Mouse (Mus musculus): ENCODE measurements around the gene Tgfbr3l. TPM values are rescaled to one million over a fixed set of nuclear protein-coding genes. Genes with fewer than 3 reads are reported as not detected.
"Not testable (repeated sequence)": the region's sequence is repeated elsewhere in the genome, so short reads cannot be mapped to it uniquely, and the experiment has no call there.

The Tgfbr3l gene
- total RNA-seq, 2 experiments from 2014 or later = 7.5 to 10.6 TPM

- no peak for DNase-seq (ENCODE audit: low spot score in 2 of 2)
These were observed 17.2 kb upstream of the Tgfbr3l start for GRCm38 (mm10) chr8:4230612-4231351.

GRCm38 (mm10) chr8:4237814-4238433 lies 10.1 kb upstream of the Tgfbr3l start:
- peak in 1 of 2 experiments; percentile 47 for DNase-seq (ENCODE audit: low spot score in 2 of 2)

DNA sequence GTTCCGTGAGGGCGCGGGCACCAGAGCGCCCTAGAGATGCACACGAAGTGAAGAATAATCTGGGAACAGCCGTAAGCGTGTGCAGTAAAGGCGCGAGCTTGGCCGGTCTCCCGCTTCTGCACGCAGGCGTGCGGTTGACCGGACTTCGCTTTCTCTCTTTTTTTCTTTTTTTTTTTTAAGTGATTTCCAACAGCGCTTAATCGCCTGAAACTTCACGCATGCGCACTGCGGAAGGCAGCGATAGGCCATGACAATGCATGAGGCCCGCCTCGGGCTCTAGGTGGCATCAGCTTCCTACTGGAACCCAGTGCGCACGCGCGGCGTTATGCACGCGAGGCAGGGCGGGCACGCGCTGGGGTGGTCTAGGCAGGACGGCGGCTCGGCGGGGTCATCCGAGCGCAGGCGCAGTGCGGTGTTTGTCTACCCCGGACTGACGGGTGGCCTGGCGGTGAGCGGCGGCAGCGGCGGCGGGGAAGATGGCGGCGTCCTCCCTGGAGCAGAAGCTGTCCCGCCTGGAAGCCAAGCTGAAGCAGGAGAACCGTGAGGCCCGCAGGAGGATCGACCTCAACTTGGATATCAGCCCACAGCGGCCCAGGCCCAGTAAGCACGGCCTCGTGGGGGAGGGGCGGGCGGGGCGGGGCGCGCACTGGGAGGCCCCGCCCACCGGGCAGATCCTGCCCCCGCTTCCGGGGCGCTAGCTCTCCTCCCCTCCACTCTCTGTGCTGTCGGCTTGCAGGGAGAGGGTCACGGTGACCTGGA lies 9.4 kb upstream of the Tgfbr3l start, which contains the start of the genes Map2k7 and Gm49320:
TSS of gene Map2k7 (plus strand) at position 307 of the 759 bp plus-strand sequence.
TSS of gene Gm49320 (plus strand) at position 432 of the 759 bp plus-strand sequence.
- DNase-seq (ENCODE audit: low spot score in 2 of 2) = peak; percentile 100

DNA sequence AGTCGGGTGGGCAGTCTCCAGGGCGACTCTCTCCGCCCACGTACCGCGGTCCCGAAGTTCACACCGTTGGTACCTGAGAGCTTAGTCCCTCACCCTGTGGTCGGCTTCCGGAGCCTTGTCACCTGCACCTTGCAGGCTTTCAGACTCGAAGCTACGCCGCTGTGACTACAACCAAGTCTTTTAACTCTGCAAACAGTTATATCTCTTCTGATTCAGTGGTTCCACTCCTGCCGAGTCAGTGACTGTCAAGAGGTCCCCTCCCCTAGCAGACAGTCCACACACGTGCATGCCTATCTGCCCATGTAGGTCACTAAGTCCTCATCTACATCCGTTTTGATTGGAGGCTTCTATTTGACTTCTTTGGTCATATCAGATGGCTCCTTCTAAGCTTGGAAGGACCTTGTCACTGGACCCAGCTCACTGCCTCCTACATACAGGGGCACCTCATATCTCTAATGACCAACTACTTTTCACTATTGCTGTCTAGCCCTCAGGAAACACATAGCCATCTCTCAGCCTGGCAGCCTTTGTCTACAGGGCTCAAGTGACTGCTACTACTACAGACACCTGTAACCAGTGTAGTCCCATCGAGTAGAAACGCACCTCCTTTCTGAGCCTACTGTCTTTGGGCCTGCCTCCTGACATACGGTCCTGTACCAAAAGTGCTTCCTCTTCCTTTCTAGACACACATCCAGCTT lies 8.7 kb upstream of the Tgfbr3l start:
- no peak for DNase-seq (ENCODE audit: low spot score in 2 of 2)

- DNase-seq (ENCODE audit: low spot score in 2 of 2) = no peak
These were observed 3.0 kb upstream of the Tgfbr3l start for GRCm38 (mm10) chr8:4245061-4245460.

DNA sequence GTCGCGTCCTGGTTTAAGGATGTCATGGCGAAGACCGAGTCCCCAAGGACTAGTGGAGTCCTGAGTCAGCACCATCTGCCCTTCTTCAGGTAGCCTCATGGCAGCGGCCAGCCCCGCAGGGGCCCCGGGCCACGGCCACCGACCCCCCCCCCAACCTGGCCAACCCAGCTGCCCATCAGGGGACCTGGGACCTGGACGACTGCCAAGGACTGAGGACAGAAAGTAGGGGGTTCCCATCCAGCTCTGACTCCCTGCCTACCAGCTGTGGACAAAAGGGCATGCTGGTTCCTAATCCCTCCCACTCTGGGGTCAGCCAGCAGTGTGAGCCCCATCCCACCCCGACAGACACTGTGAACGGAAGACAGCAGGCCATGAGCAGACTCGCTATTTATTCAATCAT lies 2.3 kb upstream of the Tgfbr3l start:
- no peak for DNase-seq (ENCODE audit: low spot score in 2 of 2)

DNA sequence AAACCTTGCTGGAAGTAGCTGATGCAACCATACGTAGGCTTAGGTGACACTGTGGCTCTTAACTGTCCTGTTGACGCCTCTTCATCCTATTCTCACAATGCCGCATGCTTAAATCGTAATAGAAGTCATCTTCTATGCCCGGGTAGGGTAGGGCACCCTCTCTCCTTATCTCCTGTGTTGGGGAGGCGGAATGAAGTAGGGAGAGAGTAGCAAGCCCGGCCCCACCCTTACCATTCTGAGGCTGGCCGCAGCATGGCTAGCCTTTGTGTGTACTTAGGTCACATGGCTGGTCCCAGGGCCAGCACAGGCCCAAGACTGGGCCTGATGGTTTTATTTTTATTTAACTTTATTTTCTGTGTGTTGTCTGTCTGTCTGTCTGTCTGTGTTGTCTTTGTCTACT lies 773 bp upstream of the Tgfbr3l start:
- DNase-seq (ENCODE audit: low spot score in 2 of 2) = no peak

- DNase-seq (ENCODE audit: low spot score in 2 of 2) = no peak
These were observed 1.2 kb downstream of the Tgfbr3l start for GRCm38 (mm10) chr8:4249213-4249612.

GRCm38 (mm10) chr8:4250306-4250970 lies 2.4 kb downstream of the Tgfbr3l start:
- DNase-seq (ENCODE audit: low spot score in 2 of 2) = peak; percentile 82 to 89

- no peak for DNase-seq (ENCODE audit: low spot score in 2 of 2)
These were observed 4.2 kb downstream of the Tgfbr3l start for GRCm38 (mm10) chr8:4252116-4252760.

GRCm38 (mm10) chr8:4252934-4253841 lies 5.2 kb downstream of the Tgfbr3l start, which contains the start of gene Snapc2:
TSS of gene Snapc2 (plus strand) at chr8:4253080.
- DNase-seq (ENCODE audit: low spot score in 2 of 2) = peak; percentile 93 to 95

DNA sequence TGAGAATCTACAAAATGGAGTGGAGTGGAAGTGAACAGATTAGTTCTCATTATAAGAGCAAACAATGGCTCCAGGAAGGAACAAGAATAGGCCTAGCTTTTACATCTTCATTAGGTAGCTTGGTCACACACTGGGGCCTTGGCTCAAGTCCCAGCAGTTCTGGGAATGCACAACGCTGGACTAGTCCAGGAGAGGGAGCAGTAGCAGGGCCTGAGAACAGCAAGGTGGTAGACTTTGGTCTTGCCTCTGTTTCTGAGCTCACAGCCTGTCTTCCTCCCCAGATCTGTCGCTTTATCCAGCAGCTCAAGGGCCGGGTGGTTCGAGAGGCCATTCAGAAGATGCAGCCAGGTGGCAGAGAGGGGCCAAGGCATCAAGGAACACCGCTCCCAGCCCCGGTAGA lies 6.0 kb downstream of the Tgfbr3l start:
- DNase-seq (ENCODE audit: low spot score in 2 of 2) = peak in 1 of 2 experiments; percentile 82

GRCm38 (mm10) chr8:4255471-4255870 lies 7.5 kb downstream of the Tgfbr3l start:
- DNase-seq (ENCODE audit: low spot score in 2 of 2) = not testable (repeated sequence)

GRCm38 (mm10) chr8:4256911-4257310 lies 8.9 kb downstream of the Tgfbr3l start:
- DNase-seq (ENCODE audit: low spot score in 2 of 2) = peak in 1 of 2 experiments; percentile 87

- DNase-seq (ENCODE audit: low spot score in 2 of 2) = no peak
These were observed 9.3 kb downstream of the Tgfbr3l start for GRCm38 (mm10) chr8:4257350-4257749.

DNA sequence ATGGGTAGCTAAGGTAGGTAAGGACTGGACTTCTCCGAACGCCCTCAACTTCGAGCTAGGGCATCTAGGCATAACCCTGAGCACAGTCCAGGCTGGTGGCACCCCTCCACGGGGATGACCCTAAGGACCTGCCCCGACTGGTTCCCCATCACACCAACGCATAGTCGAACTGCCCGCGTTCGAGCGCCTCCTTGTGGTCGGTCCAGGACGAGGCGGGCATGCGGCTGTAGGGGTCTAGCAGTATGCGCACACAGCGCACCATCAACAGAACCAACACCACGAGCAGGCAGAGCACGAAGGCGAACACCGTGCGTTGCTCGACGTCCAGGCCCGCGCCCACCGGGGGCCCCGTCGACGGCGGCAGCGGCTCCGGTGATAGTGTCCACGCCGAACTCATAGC lies 10.2 kb downstream of the Tgfbr3l start:
- DNase-seq (ENCODE audit: low spot score in 2 of 2) = peak; percentile 87 to 89

DNA sequence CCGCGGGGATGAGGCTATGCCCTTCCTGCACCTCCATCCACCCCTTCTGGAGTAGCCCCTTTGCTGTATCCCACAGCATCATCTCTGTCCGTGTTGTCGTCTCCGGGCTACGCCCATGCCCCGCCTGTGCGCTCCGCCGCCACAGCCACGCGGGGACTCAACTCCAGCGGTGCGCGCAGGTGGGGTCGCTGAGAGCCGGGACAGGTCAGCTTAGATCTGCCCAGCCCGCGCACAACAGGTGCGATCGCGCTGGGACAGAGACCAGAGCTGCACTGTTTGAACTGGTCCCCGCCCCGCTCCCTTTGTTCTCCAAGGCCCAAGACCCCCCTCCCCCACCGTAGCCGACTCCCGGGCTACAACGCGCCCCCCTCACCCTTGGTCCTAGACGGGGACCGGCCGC lies 10.7 kb downstream of the Tgfbr3l start:
- DNase-seq (ENCODE audit: low spot score in 2 of 2) = no peak

GRCm38 (mm10) chr8:4259125-4259804 lies 11.3 kb downstream of the Tgfbr3l start, which contains the start of gene Ctxn1:
TSS of gene Ctxn1 (minus strand) at chr8:4259274.
- DNase-seq (ENCODE audit: low spot score in 2 of 2) = peak; percentile 87 to 94
